Mouse (Mus musculus): ENCODE data around the gene Prp2.
"Not testable (repeated sequence)": the region's sequence is repeated elsewhere in the genome, so short reads cannot be mapped to it uniquely, and the experiment has no call there.

Gene Prp2

DNA sequence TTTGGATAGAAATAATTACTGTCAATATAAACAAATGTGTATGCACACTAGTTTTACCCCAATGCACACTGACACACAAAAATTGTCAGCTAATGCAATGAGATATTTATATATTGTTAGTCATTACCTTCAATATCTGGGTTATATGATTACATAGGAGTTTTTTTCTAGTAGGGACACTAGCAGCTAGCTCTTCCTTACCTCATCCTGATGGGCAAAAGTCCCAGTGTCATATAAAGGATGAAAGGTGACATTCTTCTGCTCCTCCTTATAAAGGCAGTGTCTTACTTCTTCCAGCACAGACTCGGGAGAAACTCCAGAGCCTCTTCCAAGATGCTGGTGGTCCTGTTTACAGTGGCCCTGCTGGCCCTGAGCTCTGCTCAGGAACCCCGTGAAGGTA lies at the start of gene Prp2:
Gene Prp2 (plus strand): TSS at position 301 of the 400 bp plus-strand sequence.
- in situ Hi-C loops (cut with MboI, MseI), result not testable (repeated sequence)

DNA sequence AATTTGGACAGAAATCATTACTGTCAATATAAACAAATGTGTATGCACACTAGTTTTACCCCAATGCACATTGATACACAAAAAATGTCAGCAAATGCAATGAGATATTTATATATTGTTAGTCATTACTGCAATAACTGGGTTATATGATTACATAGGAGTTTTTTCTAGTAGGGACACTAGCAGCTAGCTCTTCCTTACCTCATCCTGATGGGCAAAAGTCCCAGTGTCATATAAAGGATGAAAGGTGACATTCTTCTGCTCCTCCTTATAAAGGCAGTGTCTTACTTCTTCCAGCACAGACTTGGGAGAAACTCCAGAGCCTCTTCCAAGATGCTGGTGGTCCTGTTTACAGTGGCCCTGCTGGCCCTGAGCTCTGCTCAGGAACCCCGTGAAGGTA lies 26.2 kb upstream of the Prp2 start, which contains the start of gene Prh1:
Gene Prh1 (plus strand): TSS at position 301 of the 400 bp plus-strand sequence.
- in situ Hi-C loops (cut with MboI, MseI), result loop anchor here (10.0 kb wide), 1 partner anchor 765 kb away; no protein-coding TSS in a partner anchor

DNA sequence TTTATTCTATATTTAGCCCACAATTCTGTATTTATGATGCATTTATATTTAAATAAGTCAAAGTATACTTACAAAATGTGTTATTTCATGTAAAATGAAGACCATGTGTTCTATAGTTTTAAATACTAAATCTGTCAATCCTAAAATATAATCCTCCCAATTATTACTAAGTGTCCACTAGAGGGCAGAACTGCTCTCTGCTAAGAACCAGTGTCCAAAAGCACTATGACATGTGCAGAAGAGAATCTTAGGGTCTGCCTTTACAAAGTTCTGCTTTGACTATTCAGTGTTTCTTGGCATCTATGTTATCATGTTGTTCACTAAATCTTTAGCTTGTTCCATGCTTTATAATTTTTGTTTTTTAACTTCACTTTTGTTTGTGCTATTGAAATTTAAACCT lies 53.7 kb downstream of the Prp2 start:
- in situ Hi-C loops (cut with MboI, MseI), result loop anchor here (10.0 kb wide), 1 partner anchor 585 kb away; no protein-coding TSS in a partner anchor

Data from T-helper 2 cell (primary cell).